Mouse (Mus musculus) neural tube, postnatal 0 days (tissue): ENCODE data around the gene Cpa4. TPM values are rescaled to one million over a fixed set of nuclear protein-coding genes. Genes with fewer than 3 reads are reported as not detected.

Experiments used
- polyA plus RNA-seq: library from polyadenylated mRNA; unstranded; fragments of >200 nt; fragmentation: Nextera tagmentation; extraction: Ambion mirVana; gene quantifications from 2 replicates; pipeline ENCODE4 v1.2.1, GENCODE M21; 2015

The Cpa4 gene
- 0.34 and 0.42 TPM in 2 replicates for polyA plus RNA-seq

GRCm38 (mm10) chr6:30568069-30568468 is at the start of gene Cpa4:
Gene Cpa4 (plus strand): TSS chr6:30568369.

GRCm38 (mm10) chr6:30541009-30541799 is 27.0 kb upstream of the Cpa4 start, which contains the start of gene Cpa2:
Gene Cpa2 (plus strand): TSS chr6:30541582.

GRCm38 (mm10) chr6:30610710-30611109 is 42.5 kb downstream of the Cpa4 start, which contains the start of gene Cpa5:
Gene Cpa5 (plus strand): TSS chr6:30611010.

GRCm38 (mm10) chr6:30638674-30639268 is 70.6 kb downstream of the Cpa4 start, which contains the start of gene Cpa1:
Gene Cpa1 (plus strand): TSS chr6:30639218.

Other genes starting within 250 kb of the Cpa4 start
- gene Zc3hc1, start 177.3 kb upstream of the Cpa4 start, polyA plus RNA-seq, result 47.6 and 48.0 TPM in 2 replicates
- 22.4 and 25.4 TPM in 2 replicates for gene Klhdc10, start 166.5 kb upstream of the Cpa4 start, polyA plus RNA-seq
- gene Tmem209, start 58.6 kb upstream of the Cpa4 start, polyA plus RNA-seq, result 15.8 and 17.2 TPM in 2 replicates
- 0.28 TPM in 1 of 2 replicates, not detected in the other for gene Ssmem1, start 58.5 kb upstream of the Cpa4 start, polyA plus RNA-seq
- 14.9 and 18.2 TPM in 2 replicates for gene Cpa2, start 26.8 kb upstream of the Cpa4 start, polyA plus RNA-seq
- gene Cpa5, start 42.6 kb downstream of the Cpa4 start, polyA plus RNA-seq, result not detected in 2 replicates
- gene Cpa1, start 70.8 kb downstream of the Cpa4 start, polyA plus RNA-seq, result 0.43 and 0.46 TPM in 2 replicates
- 5.1 and 6.9 TPM in 2 replicates for gene Cep41, start 125.4 kb downstream of the Cpa4 start, polyA plus RNA-seq
- 192 and 248 TPM in 2 replicates for gene Mest, start 155.2 kb downstream of the Cpa4 start, polyA plus RNA-seq